Mouse (Mus musculus) central nervous system, embryonic 11.5 days (tissue): ENCODE measurements around the gene Hbq1b. TPM values are rescaled to one million over a fixed set of nuclear protein-coding genes. Genes with fewer than 3 reads are reported as not detected.

Source experiments
- polyA plus RNA-seq: library from polyadenylated mRNA; depleted of rRNA; stranded (reverse); fragments of >200 nt; gene quantifications from 2 replicates; pipeline ENCODE4 v1.2.3, GENCODE M21; 2012; rRNA removed

Hbq1b gene
- polyA plus RNA-seq: 9.1 and 13.0 TPM in 2 replicates

GRCm38 (mm10) chr11:32286695-32287492, at the start of gene Hbq1b:
Gene Hbq1b (plus strand): TSS chr11:32286965.

GRCm38 (mm10) chr11:32267188-32267884, 19.4 kb upstream of the Hbq1b start, which contains the start of gene Nprl3:
Gene Nprl3 (minus strand): TSS chr11:32267707.

GRCm38 (mm10) chr11:32276347-32276746, 10.4 kb upstream of the Hbq1b start, which contains the start of gene Hba-x:
Gene Hba-x (plus strand): TSS chr11:32276400.

GRCm38 (mm10) chr11:32283091-32283777, 3.5 kb upstream of the Hbq1b start, which contains the start of gene Hba-a1:
Gene Hba-a1 (plus strand): TSS chr11:32283511.

GRCm38 (mm10) chr11:32296203-32296602, 9.4 kb downstream of the Hbq1b start, which contains the start of gene Hba-a2:
Gene Hba-a2 (plus strand): TSS chr11:32296489.

GRCm38 (mm10) chr11:32299865-32300264, 13.1 kb downstream of the Hbq1b start, which contains the start of gene Hbq1a:
Gene Hbq1a (plus strand): TSS chr11:32300069.

Other genes with a start within 250 kb of the Hbq1b start
- 0.02 and 0.21 TPM in 2 replicates for gene Il9r, start 86.7 kb upstream of the Hbq1b start, polyA plus RNA-seq
- 95.3 and 96.0 TPM in 2 replicates for gene Snrnp25, start 81.5 kb upstream of the Hbq1b start, polyA plus RNA-seq
- 33.0 and 44.8 TPM in 2 replicates for gene Rhbdf1, start 64.7 kb upstream of the Hbq1b start, polyA plus RNA-seq
- 14.4 and 20.2 TPM in 2 replicates for gene Mpg, start 60.5 kb upstream of the Hbq1b start, polyA plus RNA-seq
- gene Nprl3, start 19.3 kb upstream of the Hbq1b start, polyA plus RNA-seq: 38.1 and 65.5 TPM in 2 replicates
- 1,205 and 2,805 TPM in 2 replicates for gene Hba-x, start 10.6 kb upstream of the Hbq1b start, polyA plus RNA-seq
- gene Hba-a1, start 3.5 kb upstream of the Hbq1b start, polyA plus RNA-seq: 4,618 and 5,929 TPM in 2 replicates
- gene Hba-a2, start 9.5 kb downstream of the Hbq1b start, polyA plus RNA-seq: 4,539 and 7,439 TPM in 2 replicates
- 0.53 and 0.58 TPM in 2 replicates for gene Hbq1a, start 13.1 kb downstream of the Hbq1b start, polyA plus RNA-seq
- gene Sh3pxd2b, start 60.9 kb downstream of the Hbq1b start, polyA plus RNA-seq: 24.9 and 33.6 TPM in 2 replicates
- 60.2 and 74.3 TPM in 2 replicates for gene Ubtd2, start 168.4 kb downstream of the Hbq1b start, polyA plus RNA-seq
- 0.13 and 0.25 TPM in 2 replicates for gene Efcab9, start 245.1 kb downstream of the Hbq1b start, polyA plus RNA-seq
- 4.6 and 4.7 TPM in 2 replicates for gene Stk10, start 246.3 kb downstream of the Hbq1b start, polyA plus RNA-seq